Mouse (Mus musculus): ENCODE measurements around the gene Rin2. TPM values are rescaled to one million over a fixed set of nuclear protein-coding genes. Genes with fewer than 3 reads are reported as not detected.

The Rin2 gene
- polyA plus RNA-seq, 1 experiment from 2014 or later = 16.8 TPM

- no peak overlapping the region for H3K27ac ChIP-seq (replicated peaks)
- no peak overlapping the region for H3K4me3 ChIP-seq
- H3K36me3 ChIP-seq = no peaks in the 10 kb centered on the region
- H3K9ac ChIP-seq (replicated peaks) = no peak overlapping the region
- no peaks in the 10 kb centered on the region for H3K27me3 ChIP-seq
- H3K4me2 ChIP-seq (replicated peaks) = no peak overlapping the region
- 89% methylated on average over 4 of the region's 4 CpGs for WGBS
- H3K9me3 ChIP-seq = no peaks in the 10 kb centered on the region
- no peaks in the 10 kb centered on the region for H3K4me1 ChIP-seq
- ATAC-seq (ENCODE audit: low FRiP score, low read depth) = no peak
These were observed 11.0 kb downstream of the Rin2 start for GRCm38 (mm10) chr2:145686017-145686416.

- Histone ChIP-seq H3K4me3 (no peak overlapping the region), H3K9me3 (no peaks in the 10 kb centered on the region), H3K4me2 (replicated peaks) (no peak overlapping the region), H3K9ac (replicated peaks) (no peak overlapping the region), H3K27ac (replicated peaks) (no peak overlapping the region), H3K36me3 (no peaks in the 10 kb centered on the region), H3K27me3 (no peaks in the 10 kb centered on the region), H3K4me1 (no peaks in the 10 kb centered on the region; the same call in 1 of the 2 replicates)
- ATAC-seq (ENCODE audit: low FRiP score, low read depth) = no peak
- 88% methylated on average over 10 of the region's 10 CpGs for WGBS
These were observed 16.5 kb downstream of the Rin2 start for GRCm38 (mm10) chr2:145691367-145692009.

GRCm38 (mm10) chr2:145697160-145697559 lies 22.1 kb downstream of the Rin2 start:
- no peak overlapping the region for H3K4me3 ChIP-seq
- 89% methylated on average over 6 of the region's 6 CpGs for WGBS
- no peak overlapping the region for H3K9ac ChIP-seq (replicated peaks)
- no peaks in the 10 kb centered on the region; the same call in 1 of the 2 replicates for H3K27me3 ChIP-seq
- no peak for ATAC-seq (ENCODE audit: low FRiP score, low read depth)
- no peaks in the 10 kb centered on the region for H3K36me3 ChIP-seq
- H3K4me2 ChIP-seq (replicated peaks) = no peak overlapping the region
- H3K27ac ChIP-seq (replicated peaks) = no peak overlapping the region
- H3K9me3 ChIP-seq = no peaks in the 10 kb centered on the region
- H3K4me1 ChIP-seq = no peaks in the 10 kb centered on the region

- H3K27ac ChIP-seq (replicated peaks) = no peak overlapping the region
- no peaks in the 10 kb centered on the region for H3K4me1 ChIP-seq
- no peaks in the 10 kb centered on the region; the same call in 1 of the 2 replicates for H3K27me3 ChIP-seq
- H3K36me3 ChIP-seq = no peaks in the 10 kb centered on the region
- 32% methylated on average over 6 of the region's 6 CpGs for WGBS
- H3K9me3 ChIP-seq = no peaks in the 10 kb centered on the region
- no peak overlapping the region for H3K4me2 ChIP-seq (replicated peaks)
- no peak overlapping the region for H3K9ac ChIP-seq (replicated peaks)
- no peak overlapping the region for H3K4me3 ChIP-seq
- ATAC-seq (ENCODE audit: low FRiP score, low read depth) = 0 out of 2 replicates have a peak, but pooled peaks have one; percentile 62
These were observed 24.5 kb downstream of the Rin2 start for GRCm38 (mm10) chr2:145699414-145700071.

- Histone ChIP-seq H3K4me2 (replicated peaks) (no peak overlapping the region), H3K9ac (replicated peaks) (no peak overlapping the region), H3K4me3 (no peak overlapping the region), H3K36me3 (no peaks in the 10 kb centered on the region), H3K9me3 (no peaks in the 10 kb centered on the region), H3K27me3 (no peaks in the 10 kb centered on the region; the same call in 1 of the 2 replicates), H3K27ac (replicated peaks) (no peak overlapping the region), H3K4me1 (no peaks in the 10 kb centered on the region)
- 69% methylated on average over 8 of the region's 8 CpGs for WGBS
- ATAC-seq (ENCODE audit: low FRiP score, low read depth) = no peak
These were observed 25.4 kb downstream of the Rin2 start for GRCm38 (mm10) chr2:145700237-145700985.

GRCm38 (mm10) chr2:145701605-145702335 lies 26.8 kb downstream of the Rin2 start:
- no peak overlapping the region for H3K4me3 ChIP-seq
- no peaks in the 10 kb centered on the region for H3K4me1 ChIP-seq
- H3K4me2 ChIP-seq (replicated peaks) = no peak overlapping the region
- ATAC-seq (ENCODE audit: low FRiP score, low read depth) = no peak
- 82% methylated on average over 12 of the region's 12 CpGs for WGBS
- no peaks in the 10 kb centered on the region for H3K36me3 ChIP-seq
- H3K27ac ChIP-seq (replicated peaks) = no peak overlapping the region
- H3K9ac ChIP-seq (replicated peaks) = no peak overlapping the region
- no peaks in the 10 kb centered on the region; the same call in 1 of the 2 replicates for H3K27me3 ChIP-seq
- H3K9me3 ChIP-seq = no peaks in the 10 kb centered on the region

- ATAC-seq (ENCODE audit: low FRiP score, low read depth) = no peak
- no peaks in the 10 kb centered on the region; the same call in 1 of the 2 replicates for H3K27me3 ChIP-seq
These were observed 29.7 kb downstream of the Rin2 start for GRCm38 (mm10) chr2:145704738-145705137.

GRCm38 (mm10) chr2:145709727-145710389 lies 34.8 kb downstream of the Rin2 start:
- no peak for ATAC-seq (ENCODE audit: low FRiP score, low read depth)
- H3K4me1 ChIP-seq = no peaks in the 10 kb centered on the region
- H3K27ac ChIP-seq (replicated peaks) = no peak overlapping the region
- no peak overlapping the region for H3K9ac ChIP-seq (replicated peaks)
- no peak overlapping the region for H3K4me3 ChIP-seq
- no peaks in the 10 kb centered on the region for H3K36me3 ChIP-seq
- 84% methylated on average over 11 of the region's 11 CpGs for WGBS
- no peak overlapping the region for H3K4me2 ChIP-seq (replicated peaks)
- no peaks in the 10 kb centered on the region for H3K27me3 ChIP-seq
- H3K9me3 ChIP-seq = no peaks in the 10 kb centered on the region

More at GRCm38 (mm10) chr2:145704738-145705137, 29.7 kb downstream of the Rin2 start:
- H3K4me2 ChIP-seq (replicated peaks) = no peak overlapping the region
- H3K4me3 ChIP-seq = no peak overlapping the region
- H3K9me3 ChIP-seq = no peaks in the 10 kb centered on the region
- no peak overlapping the region for H3K27ac ChIP-seq (replicated peaks)
- H3K36me3 ChIP-seq = no peaks in the 10 kb centered on the region
- H3K9ac ChIP-seq (replicated peaks) = no peak overlapping the region
- H3K4me1 ChIP-seq = no peaks in the 10 kb centered on the region
- WGBS = 86% methylated on average over 7 of the region's 7 CpGs

- no peaks in the 10 kb centered on the region for H3K9me3 ChIP-seq
- H3K36me3 ChIP-seq = no peaks in the 10 kb centered on the region
- WGBS = 81% methylated on average over 3 of the region's 3 CpGs
- ATAC-seq (ENCODE audit: low FRiP score, low read depth) = no peak
- no peak overlapping the region for H3K4me3 ChIP-seq
- H3K4me1 ChIP-seq = no peaks in the 10 kb centered on the region
- no peaks in the 10 kb centered on the region for H3K27me3 ChIP-seq
- no peak overlapping the region for H3K9ac ChIP-seq (replicated peaks)
- no peak overlapping the region for H3K4me2 ChIP-seq (replicated peaks)
- no peak overlapping the region for H3K27ac ChIP-seq (replicated peaks)
These were observed 36.5 kb downstream of the Rin2 start for GRCm38 (mm10) chr2:145711512-145711911.

- Histone ChIP-seq H3K4me1 (no peaks in the 10 kb centered on the region), H3K4me3 (no peak overlapping the region)
These were observed 37.0 kb downstream of the Rin2 start for GRCm38 (mm10) chr2:145712026-145712425.

GRCm38 (mm10) chr2:145717539-145717938 lies 42.5 kb downstream of the Rin2 start:
- 94% methylated on average over 1 of the region's 1 CpGs for WGBS
- peaks cover 2% of the 10 kb centered on the region; the same call in 1 of the 2 replicates for H3K27me3 ChIP-seq
- no peak overlapping the region for H3K4me2 ChIP-seq (replicated peaks)
- no peaks in the 10 kb centered on the region for H3K4me1 ChIP-seq
- H3K9ac ChIP-seq (replicated peaks) = no peak overlapping the region
- H3K9me3 ChIP-seq = no peaks in the 10 kb centered on the region
- H3K36me3 ChIP-seq = no peaks in the 10 kb centered on the region
- no peak overlapping the region for H3K4me3 ChIP-seq
- ATAC-seq (ENCODE audit: low FRiP score, low read depth) = no peak
- no peak overlapping the region for H3K27ac ChIP-seq (replicated peaks)

More at GRCm38 (mm10) chr2:145712026-145712425, 37.0 kb downstream of the Rin2 start:
- Histone ChIP-seq H3K27me3 (no peaks in the 10 kb centered on the region), H3K4me2 (replicated peaks) (no peak overlapping the region), H3K27ac (replicated peaks) (no peak overlapping the region), H3K36me3 (no peaks in the 10 kb centered on the region), H3K9ac (replicated peaks) (no peak overlapping the region), H3K9me3 (no peaks in the 10 kb centered on the region)
- ATAC-seq (ENCODE audit: low FRiP score, low read depth) = no peak
- WGBS = 32% methylated on average over 3 of the region's 3 CpGs
